Mouse (Mus musculus) cerebellum, adult 2 months (tissue): ENCODE data around the gene Ace.

ENCODE experiments used
- CTCF ChIP-seq: fragments of 200-500 bp; IDR thresholded peaks from 2 replicates; pipeline ENCODE4 v1.5.1; 2011; ENCODE audit warnings: low read depth, mild to moderate bottlenecking, control low read depth, low read length, moderate library complexity, borderline replicate concordance; ENCODE audit not compliant: insufficient read depth
- POLR2A ChIP-seq: fragments of 200-500 bp; IDR thresholded peaks from 2 replicates; pipeline ENCODE4 v1.6.1; 2011; ENCODE audit warnings: low read length, control low read depth, borderline replicate concordance; ENCODE audit not compliant: insufficient read depth

DNA sequence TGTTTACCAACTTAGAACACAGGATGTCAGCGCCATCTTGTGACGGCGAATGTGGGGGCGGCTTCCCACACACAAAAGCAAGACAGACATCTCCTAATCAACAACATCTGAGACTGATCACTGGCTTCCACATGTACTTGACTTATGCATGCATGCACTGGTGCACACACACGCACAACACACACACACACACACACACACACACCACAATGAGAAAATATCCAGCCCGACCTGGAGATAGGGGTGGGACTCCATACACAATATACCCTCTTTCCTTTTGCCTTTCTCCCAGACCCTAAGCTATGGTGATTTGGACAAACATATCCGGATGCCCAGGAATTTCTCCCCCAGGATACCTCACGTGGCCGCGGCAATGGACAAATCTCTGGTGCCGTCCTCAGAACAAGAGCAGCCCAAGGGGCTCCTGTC is 65.8 kb downstream of the Ace start:
- TF ChIP-seq CTCF = no peak
- peak; percentile 17; the same call in 1 of the 2 replicates for TF ChIP-seq POLR2A
